Mouse (Mus musculus) ES-E14 (cell line): ENCODE data around the gene Nefh. TPM values are rescaled to one million over a fixed set of nuclear protein-coding genes. Genes with fewer than 3 reads are reported as not detected.

ENCODE experiments used
- DNase-seq: peaks from one replicate; pipeline ENCODE4 v3.0.0-alpha.2; 2013; ENCODE audit warnings: low read depth, low spot score
- H3K27ac ChIP-seq: 2 replicates; pipeline ENCODE4 v1.5.1; 2012; ENCODE audit warnings: low read depth, mild to moderate bottlenecking, low read length, moderate library complexity, mixed read lengths; ENCODE audit not compliant: poor library complexity, insufficient read depth, severe bottlenecking
- H3K36me3 ChIP-seq: 2 replicates; pipeline ENCODE4 v1.6.1; 2012; ENCODE audit warnings: mild to moderate bottlenecking, low read length, moderate library complexity, mixed read lengths; ENCODE audit not compliant: control insufficient read depth, poor library complexity, insufficient read depth, severe bottlenecking
- H3K4me1 ChIP-seq, 2 experiments: fragments of 150-350 bp in 1 of 2; sonication (generic) in 1 of 2; 2 replicates each; pipeline ENCODE4 v1.6.1; 2012; ENCODE audit warnings: low read length in 2 of 2, mild to moderate bottlenecking in 1 of 2, mixed read lengths in 1 of 2; ENCODE audit not compliant: control insufficient read depth in 2 of 2, insufficient read depth in 2 of 2, poor library complexity in 1 of 2
- H3K4me3 ChIP-seq, 2 experiments: fragments of 150-350 bp in 1 of 2; sonication (generic) in 1 of 2; 2 replicates each; pipeline ENCODE4 v1.5.1; 2012; ENCODE audit warnings: low read length in 2 of 2, low read depth in 1 of 2, mild to moderate bottlenecking in 1 of 2, mixed read lengths in 1 of 2; ENCODE audit not compliant: insufficient read depth in 1 of 2, poor library complexity in 1 of 2, severe bottlenecking in 1 of 2
- H3K9ac ChIP-seq: 2 replicates; pipeline ENCODE4 v1.6.1; 2012; ENCODE audit warnings: low read depth, mild to moderate bottlenecking, low read length, mixed read lengths; ENCODE audit not compliant: poor library complexity, insufficient read depth, severe bottlenecking
- H3K9me3 ChIP-seq: fragments of 150-350 bp; sonication (generic); 2 replicates; pipeline ENCODE4 v1.6.1; 2012; ENCODE audit warnings: low read depth, mild to moderate bottlenecking, low read length; ENCODE audit not compliant: control insufficient read depth, insufficient read depth
- CHD2 ChIP-seq: IDR thresholded peaks from 2 replicates; pipeline ENCODE4 v1.6.1; 2014; ENCODE audit warnings: mild to moderate bottlenecking, low read depth, low read length, inconsistent platforms
- HCFC1 ChIP-seq: IDR thresholded peaks from 2 replicates; pipeline ENCODE4 v1.6.1; 2012; ENCODE audit warnings: low read length, inconsistent platforms, borderline replicate concordance; ENCODE audit not compliant: insufficient read depth
- MAFK ChIP-seq: IDR thresholded peaks from 2 replicates; pipeline ENCODE4 v1.6.1; 2014; ENCODE audit warnings: mild to moderate bottlenecking, low read depth, low read length, inconsistent platforms; ENCODE audit not compliant: insufficient read depth
- ZC3H11A ChIP-seq: IDR thresholded peaks from 2 replicates; pipeline ENCODE4 v1.6.1; 2012; ENCODE audit warnings: low read depth, mild to moderate bottlenecking, inconsistent platforms, low read length, borderline replicate concordance
- ZNF384 ChIP-seq: IDR thresholded peaks from 2 replicates; pipeline ENCODE4 v1.6.1; 2012; ENCODE audit warnings: low read depth, low read length, inconsistent platforms
- in situ Hi-C, 2 experiments: fragments of 600-800 bp; cut with MboI; formaldehyde crosslinking; loops; one replicate each; pipeline ENCODE4 v1.15.1; 2025; ENCODE audit warnings: low sequenced_read_pairs in 2 of 2, inconsistent platforms in 1 of 2; ENCODE audit not compliant: unreplicated experiment in 2 of 2
- total RNA-seq: library from RNA; depleted of rRNA; stranded (reverse); fragments of 300-350 nt; gene quantifications from 2 replicates; pipeline ENCODE4 v1.2.3, GENCODE M21; 2012

The Nefh gene
- total RNA-seq, 1 experiment = 17.7 TPM

- no peak for DNase-seq
- no peaks in the 10 kb centered on the region for H3K9me3 ChIP-seq
- peaks cover 3 to 4% of the 10 kb centered on the region in 2 experiments; a peak in 1 of 4 replicates for H3K4me1 ChIP-seq
- no peak for TF ChIP-seq ZC3H11A
- no peak for TF ChIP-seq MAFK
- no peak for TF ChIP-seq ZNF384
- no peak for TF ChIP-seq HCFC1
- TF ChIP-seq CHD2 = no peak
- H3K36me3 ChIP-seq = peaks cover 4% of the 10 kb centered on the region; the same call in 1 of the 2 replicates
- no peak overlapping the region for H3K27ac ChIP-seq
- peak overlapping the region; percentile 79 to 99 for H3K4me3 ChIP-seq
- in situ Hi-C loops = no loop called here
- H3K9ac ChIP-seq = peak overlapping the region; percentile 75
Observed at GRCm38 (mm10) chr11:4987487-4987852, 39.6 kb upstream of the Nefh start.

GRCm38 (mm10) chr11:4986695-4987486 lies 39.0 kb upstream of the Nefh start, which contains the start of gene Ap1b1:
Gene Ap1b1, plus strand, starts transcription at chr11:4986824.
- H3K4me1 ChIP-seq = peaks cover 3 to 4% of the 10 kb centered on the region in 2 experiments; a peak in 1 of 4 replicates
- peak within 1 kb of the TSS; percentile 79 to 99 for H3K4me3 ChIP-seq
- in situ Hi-C loops = no loop called here

GRCm38 (mm10) chr11:4984799-4985198 lies 36.9 kb upstream of the Nefh start:
- Histone ChIP-seq H3K36me3 (peaks cover 4% of the 10 kb centered on the region; the same call in 1 of the 2 replicates), H3K9ac (no peak overlapping the region), H3K27ac (no peak overlapping the region), H3K4me1 (peaks cover 3 to 4% of the 10 kb centered on the region in 2 experiments; a peak in 1 of 4 replicates), H3K9me3 (no peaks in the 10 kb centered on the region), H3K4me3 (no peak overlapping the region)
- no peak for DNase-seq
- TF ChIP-seq ZC3H11A = no peak
- no peak for TF ChIP-seq MAFK
- no peak for TF ChIP-seq HCFC1
- no peak for TF ChIP-seq CHD2
- no peak for TF ChIP-seq ZNF384
- in situ Hi-C loops = no loop called here

More at GRCm38 (mm10) chr11:4986695-4987486, 39.0 kb upstream of the Nefh start, which contains the start of gene Ap1b1:
- H3K9me3 ChIP-seq = no peaks in the 10 kb centered on the region
- peak within 1 kb of the TSS; percentile 75 for H3K9ac ChIP-seq
- DNase-seq = peak; percentile 92
- H3K36me3 ChIP-seq = peaks cover 4% of the 10 kb centered on the region; the same call in 1 of the 2 replicates
- TF ChIP-seq ZNF384 (no peak), MAFK (no peak), ZC3H11A (no peak), HCFC1 (no peak), CHD2 (no peak)
- no peak within 1 kb of the TSS for H3K27ac ChIP-seq

GRCm38 (mm10) chr11:4984249-4984648 lies 36.4 kb upstream of the Nefh start:
- H3K27ac ChIP-seq = no peak overlapping the region
- in situ Hi-C loops = no loop called here
- peaks cover 3% of the 10 kb centered on the region; the same call in 1 of the 2 replicates for H3K36me3 ChIP-seq

More at GRCm38 (mm10) chr11:4984249-4984648, 36.4 kb upstream of the Nefh start:
- H3K9ac ChIP-seq = no peak overlapping the region
- peaks cover 3 to 4% of the 10 kb centered on the region in 2 experiments; a peak in 1 of 4 replicates for H3K4me1 ChIP-seq
- no peaks in the 10 kb centered on the region for H3K9me3 ChIP-seq
- no peak for DNase-seq
- H3K4me3 ChIP-seq = no peak overlapping the region
- no peak for TF ChIP-seq HCFC1
